Mouse (Mus musculus) skeletal muscle tissue, postnatal 0 days (tissue): ENCODE results near the gene Slc18a3. TPM values are rescaled to one million over a fixed set of nuclear protein-coding genes. Genes with fewer than 3 reads are reported as not detected.

Experiments
- polyA plus RNA-seq: library from polyadenylated mRNA; unstranded; fragments of >200 nt; fragmentation: Nextera tagmentation; extraction: Ambion mirVana; gene quantifications from 2 replicates; pipeline ENCODE4 v1.2.1, GENCODE M21; 2015

Slc18a3 gene
- polyA plus RNA-seq = not detected in 2 replicates

GRCm38 (mm10) chr14:32464601-32465505 is at the start of gene Slc18a3:
TSS of gene Slc18a3 (minus strand) at chr14:32464850.

GRCm38 (mm10) chr14:32513336-32514032 is 48.8 kb upstream of the Slc18a3 start, which contains the start of gene Ercc6:
TSS of gene Ercc6 (plus strand) at chr14:32513521.

GRCm38 (mm10) chr14:32465889-32466288 is 1.2 kb upstream of the Slc18a3 start, which contains the start of gene Chat:
TSS of gene Chat (minus strand) at chr14:32465989.

Other genes with a start within 250 kb of the Slc18a3 start
- 6.4 and 8.5 TPM in 2 replicates for gene Ogdhl, start 142.8 kb downstream of the Slc18a3 start, polyA plus RNA-seq
- gene 1700024G13Rik, start 76.5 kb downstream of the Slc18a3 start, polyA plus RNA-seq = not detected in 2 replicates
- gene Chat, start 1.1 kb upstream of the Slc18a3 start, polyA plus RNA-seq = not detected in 2 replicates
- 8.4 and 9.0 TPM in 2 replicates for gene Ercc6, start 48.7 kb upstream of the Slc18a3 start, polyA plus RNA-seq
- gene Prrxl1, start 134.6 kb upstream of the Slc18a3 start, polyA plus RNA-seq = 0.05 TPM in 1 of 2 replicates, not detected in the other
- gene 3425401B19Rik, start 220.4 kb upstream of the Slc18a3 start, polyA plus RNA-seq = 25.9 and 31.5 TPM in 2 replicates